Mouse (Mus musculus): ENCODE results near the gene Ebf3. TPM values are rescaled to one million over a fixed set of nuclear protein-coding genes. Genes with fewer than 3 reads are reported as not detected.

The Ebf3 gene
- polyA plus RNA-seq (2015; fragmentation: Nextera tagmentation; extraction: Ambion mirVana), result 0.95 and 1.3 TPM in 2 replicates

DNA sequence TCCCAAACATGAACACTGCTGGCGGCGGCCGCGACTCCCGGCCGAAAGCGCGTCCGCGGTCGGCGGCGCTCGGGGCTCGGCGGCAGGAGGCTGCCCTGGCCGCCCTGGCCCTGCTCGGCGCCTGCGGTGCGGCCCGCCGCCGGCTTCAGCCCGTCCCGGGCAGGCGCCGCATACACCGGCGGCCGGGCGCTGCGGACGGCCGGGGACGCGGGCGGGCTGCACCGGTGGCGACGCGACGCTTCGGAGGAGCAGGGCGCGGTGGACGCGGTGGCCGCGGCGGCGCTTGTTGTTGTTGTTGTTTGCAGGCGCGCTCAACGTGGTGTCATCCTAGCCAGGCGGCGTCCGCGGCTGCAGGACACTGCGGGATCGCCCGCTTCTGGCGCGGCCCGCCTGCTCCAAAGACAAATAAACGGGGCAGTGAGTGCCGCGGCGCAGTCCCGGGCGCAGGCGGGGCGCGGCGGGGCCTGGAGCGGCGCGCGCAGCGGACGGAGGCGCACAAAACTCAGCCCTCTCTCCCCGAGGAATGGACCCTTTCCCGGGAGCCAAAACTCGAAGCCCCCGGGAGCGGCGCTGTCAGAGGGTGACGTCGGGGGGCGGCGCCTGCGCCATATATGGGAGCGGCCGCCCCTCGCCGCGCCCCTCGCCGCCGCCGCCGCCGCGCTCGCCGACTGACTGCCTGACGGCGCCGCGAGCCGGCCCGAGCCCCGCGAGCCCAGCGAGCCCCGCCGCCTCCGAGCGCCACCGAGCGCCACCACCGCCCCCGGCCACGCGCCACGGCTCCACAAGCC, at the start of gene Ebf3:
Gene Ebf3 (minus strand): TSS at position 542 of the 788 bp plus-strand sequence.

Other genes starting within 250 kb of the Ebf3 start
- 16.2 and 21.6 TPM in 2 replicates for gene 9430038I01Rik, start 96.3 kb upstream of the Ebf3 start, polyA plus RNA-seq (2015; fragmentation: Nextera tagmentation; extraction: Ambion mirVana)
- gene Glrx3, start 123.2 kb upstream of the Ebf3 start, polyA plus RNA-seq (2015; fragmentation: Nextera tagmentation; extraction: Ambion mirVana), result 195 and 264 TPM in 2 replicates

All from adrenal gland, postnatal 0 days (tissue).